Mouse (Mus musculus) heart, embryonic 13.5 days (tissue): ENCODE results near the gene P2ry10. TPM values are rescaled to one million over a fixed set of nuclear protein-coding genes. Genes with fewer than 3 reads are reported as not detected.
"Not testable (repeated sequence)": the region's sequence is repeated elsewhere in the genome, so short reads cannot be mapped to it uniquely, and the experiment has no call there.

Experiments
- ATAC-seq: fragments of 200-750 bp; cut with Nextera tagmentation; 2 replicates; pipeline ENCODE4 v1.8.0; 2017; ENCODE audit warnings: moderate TSS enrichment; ENCODE audit not compliant: insufficient number of reproducible peaks, low FRiP score, low TSS enrichment; ENCODE audit errors: extremely low read depth
- H3K27ac ChIP-seq: fragments of 300-500 bp; sonication (generic); replicated peaks from 2 replicates; pipeline ENCODE4 v1.5.1; 2015; ENCODE audit warnings: moderate library complexity, mild to moderate bottlenecking, inconsistent platforms
- H3K27me3 ChIP-seq: fragments of 300-500 bp; sonication (generic); replicated peaks from 2 replicates; pipeline ENCODE4 v1.6.1; 2015; ENCODE audit warnings: mild to moderate bottlenecking, inconsistent platforms
- H3K36me3 ChIP-seq: fragments of 300-500 bp; sonication (generic); 2 replicates; pipeline ENCODE4 v1.6.1; 2015; ENCODE audit warnings: mild to moderate bottlenecking, inconsistent platforms
- H3K4me1 ChIP-seq: fragments of 300-500 bp; sonication (generic); 2 replicates; pipeline ENCODE4 v1.6.1; 2015; ENCODE audit warnings: inconsistent platforms
- H3K4me2 ChIP-seq: fragments of 300-500 bp; sonication (generic); 2 replicates; pipeline ENCODE4 v1.6.1; 2015; ENCODE audit warnings: inconsistent platforms, mild to moderate bottlenecking, moderate library complexity
- H3K4me3 ChIP-seq: fragments of 300-500 bp; sonication (generic); 2 replicates; pipeline ENCODE4 v1.5.1; 2015; ENCODE audit warnings: moderate library complexity, mild to moderate bottlenecking, inconsistent platforms
- H3K9ac ChIP-seq: fragments of 300-500 bp; sonication (generic); 2 replicates; pipeline ENCODE4 v1.6.1; 2015; ENCODE audit warnings: inconsistent platforms, mild to moderate bottlenecking, moderate library complexity
- H3K9me3 ChIP-seq: fragments of 300-500 bp; sonication (generic); 2 replicates; pipeline ENCODE4 v1.6.1; 2016; ENCODE audit warnings: inconsistent platforms
- WGBS: fragments of 180-500 bp; shearing (Covaris S2); methylation state at CpG from one replicate; pipeline ENCODE4 v1.1.7; 2015; ENCODE audit warnings: mixed read lengths; 5-methylcytosine and 5-hydroxymethylcytosine counted together
- polyA plus RNA-seq: library from polyadenylated mRNA; unstranded; fragments of >200 nt; fragmentation: Nextera tagmentation; extraction: Ambion mirVana; gene quantifications from 2 replicates; pipeline ENCODE4 v1.2.1, GENCODE M21; 2015

P2ry10 gene
- polyA plus RNA-seq = not detected in 2 replicates

DNA sequence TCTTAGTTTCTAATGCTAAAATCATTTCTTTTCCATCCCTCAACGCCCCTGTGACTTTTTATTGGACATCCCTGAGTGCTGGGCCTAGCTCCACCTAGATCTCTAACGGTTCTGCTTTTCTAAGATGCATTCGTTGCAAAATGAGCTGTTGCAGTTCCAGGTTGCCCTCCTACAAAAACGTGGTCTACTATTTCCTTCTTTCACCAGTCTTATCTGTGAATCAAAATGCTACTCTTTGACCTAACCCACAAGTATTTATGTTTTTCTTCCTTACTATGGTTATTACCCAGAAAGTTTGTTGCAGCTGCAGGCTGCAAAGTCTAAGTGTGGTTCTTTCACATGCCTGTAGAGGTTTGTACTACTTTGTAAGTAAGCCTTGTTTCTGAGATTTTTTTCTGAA is at the start of gene P2ry10:
TSS of gene P2ry10 (plus strand) at position 316 of the 400 bp plus-strand sequence.
- 55% methylated on average over 4 of the region's 4 CpGs for WGBS

DNA sequence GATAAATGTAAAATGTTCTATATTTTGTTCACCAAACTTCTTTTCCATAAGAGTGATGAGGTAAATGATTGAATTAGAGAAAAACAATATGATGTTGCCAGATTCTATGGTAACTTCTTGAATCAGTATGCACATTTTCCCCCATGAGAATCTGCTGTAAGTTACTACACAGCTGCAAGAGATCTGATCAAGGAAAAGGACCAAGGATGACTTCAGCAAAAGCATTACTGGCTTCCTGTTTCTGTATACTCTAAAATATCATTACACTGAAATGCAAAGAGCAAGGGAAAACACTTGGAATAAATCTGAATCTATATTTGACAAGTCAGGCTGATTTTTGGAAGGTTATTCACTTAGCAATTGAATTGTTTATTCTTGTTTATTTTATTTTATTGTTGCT is 49.1 kb upstream of the P2ry10 start:
- Histone ChIP-seq H3K36me3 (no peaks in the 10 kb centered on the region), H3K9me3 (no peaks in the 10 kb centered on the region), H3K27ac (no peak overlapping the region), H3K4me1 (no peaks in the 10 kb centered on the region), H3K4me2 (no peak overlapping the region), H3K27me3 (no peaks in the 10 kb centered on the region), H3K4me3 (no peak overlapping the region), H3K9ac (no peak overlapping the region)
- ATAC-seq = no peak

More for the DNA sequence above, at the start of gene P2ry10:
- Histone ChIP-seq H3K36me3 (no peaks in the 10 kb centered on the region), H3K27me3 (no peaks in the 10 kb centered on the region), H3K4me3 (no peak within 1 kb of the TSS), H3K9me3 (no peaks in the 10 kb centered on the region), H3K4me2 (no peak within 1 kb of the TSS), H3K9ac (no peak within 1 kb of the TSS), H3K27ac (no peak within 1 kb of the TSS), H3K4me1 (no peaks in the 10 kb centered on the region)
- no peak for ATAC-seq

DNA sequence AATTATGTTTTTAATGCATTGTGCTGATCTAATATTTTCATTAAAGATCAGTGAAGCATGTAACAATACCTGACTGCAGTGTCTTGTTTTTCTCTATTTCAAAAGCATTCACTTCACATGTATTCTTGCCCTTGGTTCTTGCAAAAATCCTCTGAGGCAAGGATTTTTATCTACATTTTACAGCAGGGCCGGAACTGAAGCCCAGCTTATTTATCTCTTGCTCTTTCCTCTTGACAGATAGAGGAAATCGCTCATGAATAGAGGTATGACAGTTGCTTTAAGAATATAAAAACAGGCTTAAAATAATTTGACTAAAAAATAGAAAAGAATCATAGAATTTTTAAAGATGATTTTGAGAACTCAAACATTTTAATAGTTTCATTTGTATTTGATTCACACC is 48.7 kb upstream of the P2ry10 start:
- Histone ChIP-seq H3K36me3 (no peaks in the 10 kb centered on the region), H3K27me3 (no peaks in the 10 kb centered on the region), H3K4me2 (no peak overlapping the region), H3K9ac (no peak overlapping the region), H3K4me3 (no peak overlapping the region), H3K9me3 (no peaks in the 10 kb centered on the region), H3K4me1 (no peaks in the 10 kb centered on the region), H3K27ac (no peak overlapping the region)
- no peak for ATAC-seq
- WGBS = 36% methylated on average over 2 of the region's 2 CpGs

DNA sequence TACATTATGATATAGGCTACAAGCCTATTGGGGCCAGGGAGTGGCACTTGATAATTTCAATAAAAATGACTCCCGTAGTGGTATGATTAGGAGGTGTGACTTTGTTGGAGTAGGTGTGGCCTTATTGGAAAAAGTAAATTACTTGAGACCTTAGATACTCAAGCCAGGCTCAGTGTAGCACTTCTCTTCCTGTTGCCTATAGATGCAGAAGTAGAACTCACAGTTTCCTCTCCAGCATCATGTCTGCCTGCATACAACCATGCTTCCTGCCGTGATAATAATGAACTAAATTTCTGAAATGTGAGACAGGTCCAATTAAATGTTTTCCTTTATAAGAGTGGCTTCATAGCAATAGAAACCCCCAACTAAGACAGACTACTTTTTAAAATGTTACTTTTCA is 45.9 kb upstream of the P2ry10 start:
- Histone ChIP-seq H3K27me3 (no peaks in the 10 kb centered on the region), H3K4me1 (no peaks in the 10 kb centered on the region), H3K9ac (no peak overlapping the region), H3K9me3 (no peaks in the 10 kb centered on the region), H3K4me3 (no peak overlapping the region), H3K4me2 (no peak overlapping the region), H3K36me3 (no peaks in the 10 kb centered on the region), H3K27ac (no peak overlapping the region)
- ATAC-seq = no peak
- WGBS = 68% methylated on average over 2 of the region's 2 CpGs

DNA sequence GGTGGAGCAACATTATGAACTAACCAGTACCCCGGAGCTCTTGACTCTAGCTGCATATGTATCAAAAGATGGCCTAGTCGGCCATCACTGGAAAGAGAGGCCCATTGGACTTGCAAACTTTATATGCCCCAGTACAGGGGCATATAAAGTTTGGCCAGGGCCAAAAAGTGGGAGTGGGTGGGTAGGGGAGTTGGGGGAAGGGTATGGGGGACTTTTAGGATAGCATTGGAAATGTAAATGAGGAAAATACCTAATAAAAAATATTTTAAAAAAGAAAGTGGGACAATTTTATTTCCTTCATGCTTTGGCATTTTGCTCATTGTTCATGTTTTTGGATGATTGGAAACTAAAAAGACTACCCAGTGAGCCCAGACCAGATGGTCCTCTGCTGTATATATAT is 4.9 kb upstream of the P2ry10 start:
- H3K27me3 ChIP-seq, H3K9ac ChIP-seq, H3K27ac ChIP-seq, H3K36me3 ChIP-seq, H3K4me3 ChIP-seq, ATAC-seq, H3K4me2 ChIP-seq, H3K4me1 ChIP-seq, H3K9me3 ChIP-seq: not testable (repeated sequence)
- whole genome bisulfite sequencing = 75% methylated on average over 2 of the region's 2 CpGs

DNA sequence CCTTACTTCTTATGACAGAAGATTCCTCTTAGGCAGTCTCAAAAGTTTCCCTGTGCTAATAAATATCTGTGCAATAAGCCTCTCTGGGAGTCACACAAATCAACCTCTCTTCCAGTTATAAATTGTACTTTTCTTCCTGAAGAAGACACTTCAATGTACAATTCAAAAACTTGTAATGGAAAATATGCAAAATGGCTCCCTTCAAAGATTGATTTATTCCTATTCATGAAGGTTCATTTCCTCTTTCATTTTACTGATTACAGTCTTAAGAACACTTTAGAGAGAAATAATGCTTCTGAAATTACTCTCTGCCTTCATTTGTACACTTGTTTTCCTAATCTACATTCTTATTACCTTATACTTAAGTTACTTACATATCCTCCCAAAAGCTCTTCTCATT is 4.0 kb upstream of the P2ry10 start:
- no peaks in the 10 kb centered on the region for H3K36me3 ChIP-seq
- no peak for ATAC-seq
- H3K4me1 ChIP-seq = no peaks in the 10 kb centered on the region
- no peaks in the 10 kb centered on the region for H3K27me3 ChIP-seq
- H3K4me2 ChIP-seq = no peak overlapping the region
- H3K9me3 ChIP-seq = no peaks in the 10 kb centered on the region
- H3K27ac ChIP-seq = no peak overlapping the region
- H3K9ac ChIP-seq = no peak overlapping the region
- no peak overlapping the region for H3K4me3 ChIP-seq

DNA sequence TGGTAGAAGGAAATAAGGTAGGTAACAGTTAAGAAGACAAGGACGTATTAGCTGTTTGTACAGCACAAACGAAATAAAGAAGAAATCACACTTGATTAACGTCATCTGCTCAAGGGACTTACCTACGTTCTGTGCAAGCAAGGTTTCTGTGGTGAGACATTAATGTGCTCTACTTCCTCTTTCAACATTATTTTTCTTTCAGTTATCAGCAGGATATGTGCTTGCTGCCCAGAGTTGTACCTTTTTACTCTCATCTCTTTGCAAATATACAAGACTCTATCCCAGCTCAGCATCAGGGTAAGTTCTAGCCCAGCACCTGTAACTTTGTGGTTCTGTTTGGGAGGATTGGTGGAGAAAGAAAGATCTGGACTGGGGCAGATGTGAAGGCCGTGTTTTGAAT is 839 bp downstream of the P2ry10 start:
- Histone ChIP-seq H3K4me3 (no peak overlapping the region), H3K9me3 (no peaks in the 10 kb centered on the region), H3K36me3 (no peaks in the 10 kb centered on the region), H3K27me3 (no peaks in the 10 kb centered on the region), H3K4me2 (no peak overlapping the region), H3K27ac (no peak overlapping the region), H3K9ac (no peak overlapping the region), H3K4me1 (no peaks in the 10 kb centered on the region)
- no peak for ATAC-seq
- WGBS = 67% methylated on average over 5 of the region's 5 CpGs

DNA sequence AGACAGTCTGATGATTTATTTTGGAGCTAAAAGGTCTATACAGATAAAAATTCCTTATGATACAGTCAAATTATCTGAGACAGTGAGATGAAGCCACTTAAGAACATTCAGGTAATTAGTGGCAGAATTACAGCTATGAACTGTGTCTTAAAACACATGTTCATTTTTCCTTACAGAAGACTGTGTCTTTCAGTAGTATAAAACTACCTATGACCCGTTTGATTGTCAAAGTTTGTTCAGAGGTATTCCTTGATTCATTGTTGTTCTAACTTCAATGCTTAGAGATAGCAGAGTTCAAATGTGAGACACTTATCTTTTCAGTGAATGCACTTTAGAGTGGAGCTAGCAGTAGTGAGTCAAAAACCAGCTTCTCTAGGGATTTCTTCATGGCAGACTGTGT is 1.6 kb downstream of the P2ry10 start:
- H3K9me3 ChIP-seq = no peaks in the 10 kb centered on the region
- H3K4me1 ChIP-seq = no peaks in the 10 kb centered on the region
- H3K27ac ChIP-seq = no peak overlapping the region
- H3K36me3 ChIP-seq = no peaks in the 10 kb centered on the region
- 49% methylated on average over 1 of the region's 1 CpGs for WGBS
- no peak overlapping the region for H3K4me3 ChIP-seq
- no peak for ATAC-seq
- no peak overlapping the region for H3K9ac ChIP-seq
- no peak overlapping the region for H3K4me2 ChIP-seq
- H3K27me3 ChIP-seq = no peaks in the 10 kb centered on the region

DNA sequence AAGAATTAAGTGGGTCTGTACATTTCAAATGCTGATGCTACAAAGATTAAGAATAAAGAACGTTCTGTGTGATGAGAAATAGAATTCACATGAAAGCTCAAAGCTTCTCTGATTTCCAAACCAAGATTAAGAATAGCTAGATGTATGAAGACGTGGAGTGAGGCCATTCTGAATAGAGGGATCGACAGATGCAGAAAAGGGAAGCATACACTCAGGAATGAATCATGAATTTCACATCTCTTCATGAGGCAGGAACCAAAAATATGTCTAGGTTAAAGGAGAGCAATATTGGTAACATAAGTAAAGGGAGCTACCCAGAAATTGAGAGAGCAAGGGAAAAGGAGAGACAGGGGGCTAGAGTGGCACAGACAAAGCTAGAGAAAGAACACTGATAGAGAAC is 7.3 kb downstream of the P2ry10 start:
- H3K4me1 ChIP-seq = no peaks in the 10 kb centered on the region
- ATAC-seq = no peak
- no peak overlapping the region for H3K4me2 ChIP-seq
- H3K9me3 ChIP-seq = no peaks in the 10 kb centered on the region
- no peak overlapping the region for H3K4me3 ChIP-seq
- no peak overlapping the region for H3K9ac ChIP-seq
- no peaks in the 10 kb centered on the region for H3K27me3 ChIP-seq
- no peak overlapping the region for H3K27ac ChIP-seq
- no peaks in the 10 kb centered on the region for H3K36me3 ChIP-seq
- 61% methylated on average over 3 of the region's 3 CpGs for WGBS

DNA sequence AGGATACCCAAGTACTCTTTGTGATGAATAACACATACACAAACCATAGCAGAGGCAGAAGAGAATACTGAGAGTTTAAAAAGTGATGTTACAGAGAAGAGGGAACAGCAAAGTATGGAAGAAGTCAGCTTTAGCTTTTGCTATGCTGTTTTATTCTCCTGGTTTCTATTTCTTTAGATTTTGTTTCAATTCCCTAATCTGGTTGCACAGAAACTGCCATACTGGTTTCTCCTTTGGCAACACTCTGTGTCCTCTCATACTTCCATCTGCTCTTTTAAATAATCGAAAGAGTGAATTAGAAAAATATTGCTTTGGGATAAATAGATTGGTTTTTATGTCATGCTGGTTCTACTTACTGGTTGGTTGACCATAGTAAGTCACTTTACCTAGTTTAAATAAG is 28.0 kb downstream of the P2ry10 start:
- Histone ChIP-seq H3K27ac (no peak overlapping the region), H3K4me1 (no peaks in the 10 kb centered on the region), H3K4me2 (no peak overlapping the region), H3K9me3 (no peaks in the 10 kb centered on the region), H3K4me3 (no peak overlapping the region), H3K27me3 (no peaks in the 10 kb centered on the region), H3K9ac (no peak overlapping the region), H3K36me3 (no peaks in the 10 kb centered on the region)
- no peak for ATAC-seq
- WGBS = 73% methylated on average over 1 of the region's 1 CpGs

DNA sequence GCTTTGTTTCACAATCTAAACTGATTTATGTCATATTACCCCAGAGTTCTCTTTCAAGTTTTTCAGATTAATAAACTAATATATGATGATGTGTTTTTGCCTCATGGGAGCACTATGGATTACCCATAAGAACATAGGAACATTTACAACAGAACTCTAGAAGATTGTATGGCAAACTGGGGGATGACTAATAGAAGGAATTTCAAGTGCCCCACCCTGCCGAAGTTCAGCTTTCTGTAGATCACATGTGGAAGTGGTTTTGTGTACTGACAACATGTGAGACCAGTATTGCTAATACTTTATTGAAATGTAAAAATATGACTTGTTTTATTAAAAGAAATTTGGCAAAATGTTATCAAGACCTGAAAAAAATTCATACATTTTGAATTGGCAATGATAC is 28.7 kb downstream of the P2ry10 start:
- Histone ChIP-seq H3K9ac (no peak overlapping the region), H3K36me3 (no peaks in the 10 kb centered on the region), H3K27me3 (no peaks in the 10 kb centered on the region), H3K27ac (no peak overlapping the region), H3K4me2 (no peak overlapping the region), H3K4me3 (no peak overlapping the region), H3K4me1 (no peaks in the 10 kb centered on the region), H3K9me3 (no peaks in the 10 kb centered on the region)
- 62% methylated on average over 1 of the region's 1 CpGs for WGBS
- ATAC-seq = no peak

DNA sequence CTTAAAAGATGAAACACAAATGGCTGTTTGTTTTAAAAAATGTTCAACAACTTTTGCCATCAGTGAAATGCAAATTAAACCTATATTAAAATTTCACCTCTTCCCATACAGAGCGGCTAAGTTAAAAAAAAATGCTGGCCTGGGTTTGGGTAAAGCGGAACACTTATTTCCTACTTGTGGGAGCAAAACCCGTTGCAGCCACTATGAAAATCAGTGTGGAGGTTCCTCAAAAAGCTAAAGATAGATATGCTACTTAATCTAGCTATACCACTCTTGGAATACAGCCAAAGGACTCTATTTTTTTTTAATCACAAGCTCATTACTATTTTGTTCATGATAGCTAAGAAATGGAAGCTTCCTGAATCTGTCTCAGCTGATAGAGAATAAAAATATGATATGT is 54.9 kb downstream of the P2ry10 start:
- no peaks in the 10 kb centered on the region for H3K4me1 ChIP-seq
- ATAC-seq = no peak
- no peaks in the 10 kb centered on the region for H3K36me3 ChIP-seq
- no peaks in the 10 kb centered on the region for H3K27me3 ChIP-seq
- no peak overlapping the region for H3K4me3 ChIP-seq
- no peak overlapping the region for H3K4me2 ChIP-seq
- H3K9me3 ChIP-seq = no peaks in the 10 kb centered on the region
- WGBS = 53% methylated on average over 3 of the region's 3 CpGs
- no peak overlapping the region for H3K27ac ChIP-seq
- no peak overlapping the region for H3K9ac ChIP-seq

DNA sequence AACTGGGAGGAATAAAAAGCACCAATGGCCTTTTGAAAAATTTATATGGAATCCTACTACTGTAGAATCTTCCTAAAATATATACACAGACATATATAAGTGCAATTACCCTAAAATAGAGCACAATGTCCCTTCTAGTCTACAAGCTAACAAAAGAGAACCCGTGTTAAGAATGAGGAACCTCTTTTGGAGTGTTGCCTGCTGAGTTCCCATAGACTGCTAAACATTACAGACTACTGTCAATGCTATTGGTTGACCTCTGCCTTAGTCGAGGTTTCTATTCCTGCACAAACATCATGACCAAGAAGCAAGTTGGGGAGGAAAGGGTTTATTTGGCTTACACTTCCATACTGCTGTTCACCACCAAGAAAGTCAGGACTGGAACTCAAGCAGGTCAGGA is 55.6 kb downstream of the P2ry10 start:
- Histone ChIP-seq H3K27me3 (no peaks in the 10 kb centered on the region), H3K9me3 (no peaks in the 10 kb centered on the region), H3K4me3 (no peak overlapping the region), H3K4me1 (no peaks in the 10 kb centered on the region), H3K27ac (no peak overlapping the region), H3K4me2 (no peak overlapping the region), H3K36me3 (no peaks in the 10 kb centered on the region), H3K9ac (no peak overlapping the region)
- 55% methylated on average over 2 of the region's 2 CpGs for WGBS
- no peak for ATAC-seq
